Mouse (Mus musculus) spleen, adult 10 weeks (tissue): ENCODE results near the gene Ccp110. TPM values are rescaled to one million over a fixed set of nuclear protein-coding genes. Genes with fewer than 3 reads are reported as not detected.

ENCODE experiments used
- polyA plus RNA-seq: library from polyadenylated mRNA; stranded (reverse); fragments of 350-450 nt; fragmentation: Illumina TruSeq; extraction: RNeasy Lipid Tissue Mini Kit (QIAGEN cat#74804); gene quantifications from one replicate; pipeline ENCODE4 v1.2.3, GENCODE M21; 2015; ENCODE audit warnings: low replicate concordance; ENCODE audit not compliant: insufficient read depth

Gene Ccp110
- 16.1 TPM for polyA plus RNA-seq

DNA sequence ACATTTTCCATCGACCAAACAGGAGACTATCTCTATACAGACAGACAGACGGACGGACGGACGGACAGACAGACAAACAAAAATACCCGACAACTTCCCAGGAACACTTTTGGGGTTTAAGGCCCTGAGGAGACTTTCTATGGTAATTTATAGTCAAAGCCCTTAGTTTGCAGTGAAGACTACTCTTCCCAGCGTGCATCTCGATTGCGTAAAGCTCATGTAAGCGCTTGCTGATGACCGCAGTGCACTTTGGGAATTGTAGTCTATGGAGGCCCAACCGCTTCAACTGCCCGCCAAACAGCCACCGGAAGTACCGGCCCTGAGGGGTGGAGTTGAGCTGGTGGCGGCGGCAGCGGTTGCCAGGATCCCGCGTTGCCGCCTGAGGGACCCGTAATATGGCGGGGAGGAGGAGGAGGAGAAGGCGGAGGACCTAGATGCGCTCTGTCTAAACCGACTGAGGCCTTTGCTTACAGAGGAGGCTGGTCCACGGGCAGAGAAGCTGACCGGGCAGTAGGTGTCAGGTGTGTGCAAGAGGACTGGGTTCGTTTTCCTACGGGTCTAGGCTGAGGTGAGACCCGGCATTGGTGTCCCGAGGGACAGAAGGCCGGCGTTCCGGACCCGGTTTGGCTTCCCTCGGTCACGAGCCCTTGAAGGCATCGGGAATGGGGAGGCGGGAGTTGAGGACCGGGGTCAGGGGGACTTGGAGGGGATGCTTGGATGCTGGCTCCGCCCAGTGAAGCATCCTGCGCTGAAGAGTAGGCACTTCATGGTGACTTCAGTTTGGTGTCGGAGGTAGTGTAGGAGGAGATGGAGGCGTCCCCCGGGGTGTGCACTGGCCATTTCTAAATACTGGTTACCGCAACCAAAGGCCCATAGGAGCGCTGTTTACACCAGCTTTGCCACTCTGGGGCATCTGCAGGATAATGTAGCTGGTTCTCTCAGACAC is at the start of gene Ccp110:
TSS of gene Ccp110 (plus strand) at position 325 of the 946 bp plus-strand sequence.

DNA sequence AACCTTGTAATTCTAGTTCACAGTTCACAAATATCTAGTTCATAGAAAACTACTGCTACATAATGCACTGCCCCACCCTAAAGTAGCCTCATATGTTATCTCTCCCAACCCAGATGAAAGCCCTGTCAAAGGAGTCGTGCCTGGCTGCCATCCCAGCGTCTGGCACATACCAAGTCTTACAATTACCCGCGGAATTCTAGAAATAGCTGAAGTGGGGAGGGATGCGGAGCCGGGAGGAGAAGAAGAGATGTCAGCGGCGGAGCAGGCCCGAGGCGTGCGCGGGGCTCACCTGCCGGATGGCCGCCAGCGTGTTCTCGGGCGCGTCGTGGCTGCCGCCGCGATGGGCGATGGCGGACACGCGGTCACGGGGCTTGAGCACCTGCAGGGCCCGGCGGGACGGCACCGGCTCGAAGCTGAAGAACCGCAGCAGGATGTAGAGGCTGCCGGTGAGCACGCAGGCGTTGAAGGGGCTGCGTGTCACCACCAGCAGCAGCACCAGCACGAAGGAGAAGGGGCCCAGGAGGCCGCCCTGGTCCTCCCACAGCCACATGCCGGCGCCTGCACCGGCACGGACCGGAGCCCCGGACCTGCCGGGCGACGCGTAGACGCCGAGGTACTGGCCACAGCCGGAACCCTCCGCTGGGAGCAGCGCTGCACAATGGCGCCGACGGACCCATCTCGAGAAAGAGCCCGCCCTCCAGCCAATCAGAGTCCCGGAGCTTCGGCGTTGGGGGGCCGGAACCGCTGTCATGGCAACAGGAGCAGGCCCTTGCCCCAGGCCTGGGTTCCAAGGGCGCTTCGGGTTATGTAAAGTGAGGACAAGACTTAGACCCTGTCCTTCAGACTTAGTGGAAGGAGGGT is 7.0 kb upstream of the Ccp110 start, which contains the start of gene Gde1:
TSS of gene Gde1 (minus strand) at position 678 of the 861 bp plus-strand sequence.

DNA sequence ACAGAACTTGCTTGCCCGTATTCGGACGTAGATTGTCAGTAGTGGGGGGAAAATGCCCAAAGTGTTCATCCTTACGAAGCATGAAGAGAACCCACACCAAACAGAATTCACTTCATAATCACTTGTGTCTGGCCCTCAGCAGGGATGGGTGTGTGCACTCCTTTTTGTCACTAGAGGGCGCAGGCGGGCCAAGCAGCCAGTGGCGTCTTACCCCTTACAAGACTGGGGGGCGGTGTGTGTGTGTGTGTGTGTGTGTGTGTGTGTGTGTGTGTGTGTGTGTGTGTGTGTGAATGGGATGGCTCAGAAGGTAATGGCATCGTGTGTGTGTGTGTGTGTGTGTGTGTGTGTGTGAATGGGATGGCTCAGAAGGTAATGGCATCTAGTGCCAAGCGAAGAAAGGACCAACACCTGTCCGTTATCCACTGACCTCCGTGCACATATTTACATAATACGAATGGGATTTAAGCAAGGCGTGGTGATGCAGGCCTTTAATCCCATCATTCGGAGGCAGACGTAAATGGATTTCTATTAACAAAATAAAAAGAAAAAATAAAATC is 27.7 kb downstream of the Ccp110 start, which contains the start of gene Vps35l:
TSS of gene Vps35l (plus strand) at position 252 of the 557 bp plus-strand sequence.

Other genes with a start within 250 kb of the Ccp110 start
- gene Itpripl2, start 220.6 kb upstream of the Ccp110 start, polyA plus RNA-seq: 20.0 TPM
- 9.4 TPM for gene Coq7, start 179.2 kb upstream of the Ccp110 start, polyA plus RNA-seq
- gene Tmc7, start 127.8 kb upstream of the Ccp110 start, polyA plus RNA-seq: 0.36 TPM
- not detected for gene Tmc5, start 115.3 kb upstream of the Ccp110 start, polyA plus RNA-seq
- gene Gde1, start 6.8 kb upstream of the Ccp110 start, polyA plus RNA-seq: 56.1 TPM
- 39.1 TPM for gene Vps35l, start 27.7 kb downstream of the Ccp110 start, polyA plus RNA-seq
- 0.91 TPM for gene Iqck, start 143.2 kb downstream of the Ccp110 start, polyA plus RNA-seq
- 31.0 TPM for gene Knop1, start 143.7 kb downstream of the Ccp110 start, polyA plus RNA-seq